Mouse (Mus musculus): ENCODE measurements around the gene Rnf207. TPM values are rescaled to one million over a fixed set of nuclear protein-coding genes. Genes with fewer than 3 reads are reported as not detected.

Rnf207 gene
- polyA plus RNA-seq, 1 experiment from 2014 or later = 27.5 TPM

DNA sequence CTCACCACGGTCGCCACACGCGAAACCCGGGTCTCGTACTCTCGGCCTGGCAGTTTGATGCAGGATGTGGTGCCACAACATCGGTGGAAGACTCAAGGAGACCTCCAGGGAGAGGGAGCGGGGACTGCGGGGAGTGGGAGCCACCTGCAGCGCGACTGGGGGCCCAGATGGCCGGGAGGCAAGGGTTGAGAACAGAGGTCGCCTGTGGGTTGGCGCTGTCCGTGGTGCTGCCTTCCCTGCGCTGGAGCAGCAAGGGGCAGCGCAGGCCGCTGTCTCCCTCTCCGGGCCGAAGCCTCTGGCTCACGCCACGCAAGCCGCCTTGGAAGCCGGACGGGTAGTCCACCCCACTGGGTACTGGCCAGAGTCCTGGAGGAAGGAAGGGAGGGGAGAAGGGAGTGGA, 31.9 kb downstream of the Rnf207 start:
- Histone ChIP-seq H3K4me3 (ENCODE audit: low read depth, low read length) (no peak overlapping the region), H3K27ac (ENCODE audit: low read depth, low read length) (no peak overlapping the region), H3K9me3 (replicated peaks; ENCODE audit: control insufficient read depth, low read length) (no peaks in the 10 kb centered on the region), H3K27me3 (ENCODE audit: control insufficient read depth, insufficient read depth, low read length) (peaks cover 91% of the 10 kb centered on the region), H3K4me1 (ENCODE audit: control insufficient read depth, insufficient read depth, low read length) (peaks cover 11% of the 10 kb centered on the region), H3K36me3 (ENCODE audit: control insufficient read depth, insufficient read depth, low read length) (no peaks in the 10 kb centered on the region), H3K9ac (ENCODE audit: low read depth, low read length) (no peak overlapping the region), H3K4me2 (no peak overlapping the region)
- ATAC-seq (replicated peaks; ENCODE audit: insufficient number of reproducible peaks, low FRiP score, low TSS enrichment) = no peak
- 6% methylated on average over 26 of the region's 26 CpGs for WGBS (ENCODE audit: insufficient replicate concordance)

- Histone ChIP-seq H3K4me3 (ENCODE audit: low read depth, low read length) (no peak overlapping the region), H3K4me1 (ENCODE audit: control insufficient read depth, insufficient read depth, low read length) (peaks cover 11% of the 10 kb centered on the region), H3K9ac (ENCODE audit: low read depth, low read length) (no peak overlapping the region), H3K27me3 (ENCODE audit: control insufficient read depth, insufficient read depth, low read length) (peaks cover 91% of the 10 kb centered on the region), H3K4me2 (no peak overlapping the region), H3K27ac (ENCODE audit: low read depth, low read length) (no peak overlapping the region), H3K9me3 (replicated peaks; ENCODE audit: control insufficient read depth, low read length) (no peaks in the 10 kb centered on the region), H3K36me3 (ENCODE audit: control insufficient read depth, insufficient read depth, low read length) (no peaks in the 10 kb centered on the region)
- no peak; the same call in 1 of the 2 replicates for ATAC-seq (replicated peaks; ENCODE audit: insufficient number of reproducible peaks, low FRiP score, low TSS enrichment)
- WGBS (ENCODE audit: insufficient replicate concordance) = 4% methylated on average over 32 of the region's 32 CpGs
Measured at GRCm38 (mm10) chr4:152286183-152286582, 32.6 kb downstream of the Rnf207 start.

DNA sequence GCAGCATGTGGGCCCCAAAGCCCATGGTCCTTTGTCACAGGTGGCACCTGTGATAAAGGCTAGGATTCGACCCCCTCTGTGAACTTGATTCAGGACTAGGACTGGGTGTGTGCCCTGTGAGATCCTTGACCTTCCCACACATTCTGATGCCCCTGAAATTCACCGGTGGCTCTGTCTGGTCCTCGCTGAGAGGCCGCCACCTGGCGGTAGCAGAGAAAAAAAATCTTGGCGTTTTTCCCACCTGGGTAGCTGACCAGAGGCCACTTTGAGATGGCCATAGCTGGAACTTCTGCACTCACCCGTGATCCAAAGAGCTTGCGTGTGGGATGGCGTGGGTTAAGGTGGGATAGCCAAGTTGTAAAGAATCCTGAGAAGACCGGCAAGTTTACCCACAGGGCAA, 33.3 kb downstream of the Rnf207 start:
- 0% methylated on average over 10 of the region's 10 CpGs for WGBS (ENCODE audit: insufficient replicate concordance)
- peaks cover 91% of the 10 kb centered on the region for H3K27me3 ChIP-seq (ENCODE audit: control insufficient read depth, insufficient read depth, low read length)
- no peak for ATAC-seq (replicated peaks; ENCODE audit: insufficient number of reproducible peaks, low FRiP score, low TSS enrichment)
- H3K9ac ChIP-seq (ENCODE audit: low read depth, low read length) = no peak overlapping the region
- no peak overlapping the region for H3K27ac ChIP-seq (ENCODE audit: low read depth, low read length)
- no peaks in the 10 kb centered on the region for H3K36me3 ChIP-seq (ENCODE audit: control insufficient read depth, insufficient read depth, low read length)
- no peak overlapping the region for H3K4me3 ChIP-seq (ENCODE audit: low read depth, low read length)
- H3K9me3 ChIP-seq (replicated peaks; ENCODE audit: control insufficient read depth, low read length) = no peaks in the 10 kb centered on the region
- no peak overlapping the region for H3K4me2 ChIP-seq
- peaks cover 11% of the 10 kb centered on the region for H3K4me1 ChIP-seq (ENCODE audit: control insufficient read depth, insufficient read depth, low read length)

DNA sequence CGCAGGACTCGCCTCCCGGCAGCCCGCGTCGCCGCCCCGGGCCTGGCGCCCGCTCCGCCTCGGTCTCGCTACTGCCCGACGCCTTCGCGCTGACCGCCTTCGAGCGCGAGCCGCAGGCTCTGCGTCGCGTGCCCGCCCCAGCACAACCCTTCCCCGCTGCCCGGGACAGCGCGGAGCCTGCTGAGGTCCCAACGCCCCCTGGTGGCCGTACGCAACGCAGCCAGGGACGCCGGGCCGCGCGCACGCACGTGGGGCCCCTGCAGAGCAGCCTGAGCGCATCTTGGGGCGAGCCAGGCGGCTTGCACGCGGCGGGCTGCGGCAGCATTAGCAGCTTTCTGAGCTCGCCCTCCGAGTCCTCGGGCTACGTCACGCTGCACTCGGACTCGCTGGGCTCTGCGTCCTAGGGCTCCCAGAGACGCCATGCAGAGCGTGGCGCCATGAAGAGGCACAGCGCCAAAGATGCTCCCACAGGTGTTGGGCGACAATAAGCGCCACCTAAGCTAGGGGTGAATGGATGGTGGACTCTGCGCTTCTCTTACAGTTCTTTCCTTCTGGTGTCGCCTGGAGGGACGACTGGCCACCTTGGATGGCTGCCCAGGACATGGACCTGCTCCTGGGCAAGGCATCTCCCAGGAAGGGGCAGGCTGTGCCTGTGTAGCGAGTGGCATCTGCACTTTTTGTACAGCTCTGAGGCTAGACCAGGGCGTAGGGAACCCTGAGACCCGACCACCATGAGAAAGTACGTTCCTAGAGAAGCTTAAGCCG, 35.4 kb downstream of the Rnf207 start:
- Histone ChIP-seq H3K9ac (ENCODE audit: low read depth, low read length) (no peak overlapping the region), H3K4me3 (ENCODE audit: low read depth, low read length) (peak overlapping the region; percentile 26; the same call in 1 of the 2 replicates), H3K4me2 (peak overlapping the region; percentile 62), H3K9me3 (replicated peaks; ENCODE audit: control insufficient read depth, low read length) (no peaks in the 10 kb centered on the region), H3K27ac (ENCODE audit: low read depth, low read length) (no peak overlapping the region), H3K27me3 (ENCODE audit: control insufficient read depth, insufficient read depth, low read length) (peaks cover 89% of the 10 kb centered on the region), H3K4me1 (ENCODE audit: control insufficient read depth, insufficient read depth, low read length) (peaks cover 8% of the 10 kb centered on the region), H3K36me3 (ENCODE audit: control insufficient read depth, insufficient read depth, low read length) (no peaks in the 10 kb centered on the region)
- WGBS (ENCODE audit: insufficient replicate concordance) = 4% methylated on average over 70 of the region's 70 CpGs
- ATAC-seq (replicated peaks; ENCODE audit: insufficient number of reproducible peaks, low FRiP score, low TSS enrichment) = peak; percentile 55; the same call in 1 of the 2 replicates

DNA sequence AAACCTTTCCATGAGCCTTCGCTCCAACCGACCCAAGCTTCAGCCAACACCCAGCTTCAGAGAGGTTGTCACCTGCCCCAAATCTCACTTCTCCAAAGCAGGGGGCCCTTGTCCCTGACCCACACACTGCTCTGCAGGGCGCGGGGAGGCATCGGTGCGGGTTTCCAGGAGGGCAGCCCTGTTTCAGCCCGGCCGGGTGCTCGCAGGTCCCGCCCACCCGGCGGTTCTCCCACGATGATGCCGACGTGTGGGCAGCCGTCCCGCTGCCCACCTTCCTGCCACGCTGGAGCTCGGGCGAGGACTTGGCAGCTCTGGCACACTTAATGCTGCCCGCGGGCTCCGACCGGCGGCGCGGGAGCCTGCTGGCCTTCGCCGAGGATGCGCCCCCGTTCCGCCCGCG, 36.1 kb downstream of the Rnf207 start:
- H3K4me2 ChIP-seq = peak overlapping the region; percentile 62
- peak overlapping the region; percentile 26; the same call in 1 of the 2 replicates for H3K4me3 ChIP-seq (ENCODE audit: low read depth, low read length)
- no peak for ATAC-seq (replicated peaks; ENCODE audit: insufficient number of reproducible peaks, low FRiP score, low TSS enrichment)
- no peaks in the 10 kb centered on the region for H3K9me3 ChIP-seq (replicated peaks; ENCODE audit: control insufficient read depth, low read length)
- peaks cover 8% of the 10 kb centered on the region for H3K4me1 ChIP-seq (ENCODE audit: control insufficient read depth, insufficient read depth, low read length)
- H3K36me3 ChIP-seq (ENCODE audit: control insufficient read depth, insufficient read depth, low read length) = no peaks in the 10 kb centered on the region
- WGBS (ENCODE audit: insufficient replicate concordance) = 21% methylated on average over 32 of the region's 34 CpGs
- H3K9ac ChIP-seq (ENCODE audit: low read depth, low read length) = no peak overlapping the region
- no peak overlapping the region for H3K27ac ChIP-seq (ENCODE audit: low read depth, low read length)
- peaks cover 82% of the 10 kb centered on the region for H3K27me3 ChIP-seq (ENCODE audit: control insufficient read depth, insufficient read depth, low read length)

- ATAC-seq (replicated peaks; ENCODE audit: insufficient number of reproducible peaks, low FRiP score, low TSS enrichment) = no peak
- Histone ChIP-seq H3K4me1 (ENCODE audit: control insufficient read depth, insufficient read depth, low read length) (peaks cover 8% of the 10 kb centered on the region), H3K36me3 (ENCODE audit: control insufficient read depth, insufficient read depth, low read length) (no peaks in the 10 kb centered on the region), H3K9me3 (replicated peaks; ENCODE audit: control insufficient read depth, low read length) (no peaks in the 10 kb centered on the region), H3K9ac (ENCODE audit: low read depth, low read length) (no peak overlapping the region), H3K27me3 (ENCODE audit: control insufficient read depth, insufficient read depth, low read length) (peaks cover 73% of the 10 kb centered on the region), H3K4me2 (no peak overlapping the region), H3K27ac (ENCODE audit: low read depth, low read length) (no peak overlapping the region), H3K4me3 (ENCODE audit: low read depth, low read length) (no peak overlapping the region)
- 42% methylated on average over 15 of the region's 15 CpGs for WGBS (ENCODE audit: insufficient replicate concordance)
Measured at GRCm38 (mm10) chr4:152281601-152282000, 37.2 kb downstream of the Rnf207 start.

DNA sequence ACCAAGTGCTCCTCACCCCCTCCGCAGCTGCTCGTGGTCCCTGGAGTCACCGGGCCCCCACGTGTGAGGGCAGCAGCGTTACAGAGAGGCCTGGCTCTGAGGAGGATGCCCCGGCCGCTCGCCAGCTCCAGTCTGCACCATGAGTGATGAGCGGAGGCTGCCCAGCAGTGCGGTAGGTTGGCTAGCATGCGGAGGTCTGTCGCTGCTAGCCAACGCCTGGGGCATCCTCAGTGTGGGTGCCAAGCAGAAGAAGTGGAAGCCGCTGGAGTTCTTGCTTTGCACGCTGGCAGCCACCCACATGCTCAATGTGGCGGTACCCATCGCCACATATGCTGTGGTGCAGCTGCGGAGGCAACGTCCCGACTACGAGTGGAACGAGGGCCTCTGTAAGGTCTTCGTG, 39.8 kb downstream of the Rnf207 start:
- Histone ChIP-seq H3K4me2 (no peak overlapping the region), H3K27ac (ENCODE audit: low read depth, low read length) (no peak overlapping the region), H3K27me3 (ENCODE audit: control insufficient read depth, insufficient read depth, low read length) (peaks cover 60% of the 10 kb centered on the region), H3K9ac (ENCODE audit: low read depth, low read length) (no peak overlapping the region), H3K9me3 (replicated peaks; ENCODE audit: control insufficient read depth, low read length) (no peaks in the 10 kb centered on the region), H3K4me3 (ENCODE audit: low read depth, low read length) (no peak overlapping the region), H3K36me3 (ENCODE audit: control insufficient read depth, insufficient read depth, low read length) (no peaks in the 10 kb centered on the region), H3K4me1 (ENCODE audit: control insufficient read depth, insufficient read depth, low read length) (peaks cover 19% of the 10 kb centered on the region)
- WGBS (ENCODE audit: insufficient replicate concordance) = 85% methylated on average over 23 of the region's 23 CpGs
- ATAC-seq (replicated peaks; ENCODE audit: insufficient number of reproducible peaks, low FRiP score, low TSS enrichment) = no peak

- ATAC-seq (replicated peaks; ENCODE audit: insufficient number of reproducible peaks, low FRiP score, low TSS enrichment) = no peak
- H3K9ac ChIP-seq (ENCODE audit: low read depth, low read length) = no peak overlapping the region
- H3K27me3 ChIP-seq (ENCODE audit: control insufficient read depth, insufficient read depth, low read length) = peaks cover 49% of the 10 kb centered on the region
Measured at GRCm38 (mm10) chr4:152277916-152278315, 40.9 kb downstream of the Rnf207 start.

More at GRCm38 (mm10) chr4:152277916-152278315, 40.9 kb downstream of the Rnf207 start:
- Histone ChIP-seq H3K4me2 (no peak overlapping the region), H3K4me3 (ENCODE audit: low read depth, low read length) (no peak overlapping the region), H3K9me3 (replicated peaks; ENCODE audit: control insufficient read depth, low read length) (no peaks in the 10 kb centered on the region), H3K36me3 (ENCODE audit: control insufficient read depth, insufficient read depth, low read length) (no peaks in the 10 kb centered on the region), H3K27ac (ENCODE audit: low read depth, low read length) (no peak overlapping the region), H3K4me1 (ENCODE audit: control insufficient read depth, insufficient read depth, low read length) (peaks cover 24% of the 10 kb centered on the region)
- 71% methylated on average over 2 of the region's 2 CpGs for WGBS (ENCODE audit: insufficient replicate concordance)

Measured in heart, embryonic 11.5 days (tissue).